Mouse (Mus musculus): ENCODE data around the gene Cd22.

GRCm38 (mm10) chr7:30904042-30904441, 23.9 kb upstream of the Cd22 start:
- peak; percentile 51; the same call in 1 of the 2 replicates for TF ChIP-seq CTCF (IDR thresholded peaks at IDR 0.05; ENCODE audit: borderline replicate concordance, extremely low read depth, insufficient read depth, insufficient read length)
- no peak for TF ChIP-seq POLR2A (IDR thresholded peaks at IDR 0.05; ENCODE audit: borderline replicate concordance, extremely low read depth, insufficient read depth, insufficient read length, poor library complexity, severe bottlenecking)
